Mouse (Mus musculus) limb, embryonic 11.5 days (tissue): ENCODE results near the gene Spz1. TPM values are rescaled to one million over a fixed set of nuclear protein-coding genes. Genes with fewer than 3 reads are reported as not detected.

Source experiments
- ATAC-seq: fragments of 200-750 bp; cut with Nextera tagmentation; 2 replicates; pipeline ENCODE4 v1.8.0; 2017; ENCODE audit warnings: low read depth; ENCODE audit not compliant: insufficient number of reproducible peaks, low FRiP score, low TSS enrichment
- DNase-seq: peaks from one replicate; pipeline ENCODE4 v3.0.0-alpha.2; 2015; ENCODE audit warnings: low spot score
- H3K27ac ChIP-seq: fragments of 300-500 bp; sonication (generic); replicated peaks from 2 replicates; pipeline ENCODE4 v1.5.1; 2014; ENCODE audit warnings: low read depth, mild to moderate bottlenecking, low read length
- H3K27me3 ChIP-seq: fragments of 300-500 bp; sonication (generic); 2 replicates; pipeline ENCODE4 v1.6.1; 2014; ENCODE audit warnings: mild to moderate bottlenecking, low read length, mixed read lengths; ENCODE audit not compliant: control insufficient read depth, insufficient read depth
- H3K36me3 ChIP-seq: fragments of 300-500 bp; sonication (generic); 2 replicates; pipeline ENCODE4 v1.6.1; 2014; ENCODE audit warnings: mild to moderate bottlenecking, low read length, moderate library complexity, mixed read lengths; ENCODE audit not compliant: control insufficient read depth, insufficient read depth
- H3K4me1 ChIP-seq: fragments of 300-500 bp; sonication (generic); 2 replicates; pipeline ENCODE4 v1.6.1; 2014; ENCODE audit warnings: low read length, mixed read lengths; ENCODE audit not compliant: control insufficient read depth, insufficient read depth
- H3K4me2 ChIP-seq: fragments of 300-500 bp; sonication (generic); 2 replicates; pipeline ENCODE4 v1.6.1; 2014; ENCODE audit warnings: low read depth, mild to moderate bottlenecking, moderate library complexity; ENCODE audit not compliant: severe bottlenecking
- H3K4me3 ChIP-seq: fragments of 300-500 bp; sonication (generic); 2 replicates; pipeline ENCODE4 v1.5.1; 2014; ENCODE audit warnings: low read depth, low read length
- H3K9ac ChIP-seq: fragments of 300-500 bp; sonication (generic); 2 replicates; pipeline ENCODE4 v1.6.1; 2014; ENCODE audit warnings: mild to moderate bottlenecking, low read length
- H3K9me3 ChIP-seq: fragments of 300-500 bp; sonication (generic); 2 replicates; pipeline ENCODE4 v1.6.1; 2016; ENCODE audit warnings: low read length; ENCODE audit not compliant: control insufficient read depth
- WGBS: fragments of 180-500 bp; shearing (Covaris S2); extraction: QIAGEN DNeasy Blood & Tissue Kit; methylation state at CpG from one replicate; pipeline ENCODE4 v1.1.7; 2014; 5-methylcytosine and 5-hydroxymethylcytosine counted together
- polyA plus RNA-seq: library from polyadenylated mRNA; unstranded; fragments of >200 nt; fragmentation: Nextera tagmentation; extraction: Ambion mirVana; gene quantifications from 2 replicates; pipeline ENCODE4 v1.2.1, GENCODE M21; 2014

The Spz1 gene
- polyA plus RNA-seq, 1 experiment from 2014 or later = not detected

- H3K9me3 ChIP-seq = no peaks in the 10 kb centered on the region
- no peak overlapping the region for H3K27ac ChIP-seq
- no peak overlapping the region for H3K4me2 ChIP-seq
- ATAC-seq (no peak), DNase-seq (no peak)
- no peak overlapping the region for H3K4me3 ChIP-seq
- H3K27me3 ChIP-seq = no peaks in the 10 kb centered on the region
- no peaks in the 10 kb centered on the region for H3K36me3 ChIP-seq
- no peak overlapping the region for H3K9ac ChIP-seq
- H3K4me1 ChIP-seq = 0 out of 2 replicates have a peak, but pooled peaks cover under 1% of the 10 kb centered on the region
Observed at GRCm38 (mm10) chr13:92589255-92589654, 13.3 kb upstream of the Spz1 start.

- WGBS = 54% methylated on average over 3 of the region's 3 CpGs
Observed at GRCm38 (mm10) chr13:92588704-92589103, 12.7 kb upstream of the Spz1 start.

GRCm38 (mm10) chr13:92584094-92584717, 8.2 kb upstream of the Spz1 start:
- Histone ChIP-seq H3K4me3 (no peak overlapping the region), H3K36me3 (no peaks in the 10 kb centered on the region), H3K4me2 (no peak overlapping the region), H3K9me3 (no peaks in the 10 kb centered on the region), H3K27me3 (no peaks in the 10 kb centered on the region), H3K27ac (no peak overlapping the region), H3K4me1 (no peaks in the 10 kb centered on the region), H3K9ac (no peak overlapping the region)
- ATAC-seq (no peak), DNase-seq (no peak)
- WGBS = 85% methylated on average over 8 of the region's 8 CpGs

More at GRCm38 (mm10) chr13:92588704-92589103, 12.7 kb upstream of the Spz1 start:
- Histone ChIP-seq H3K27ac (no peak overlapping the region), H3K9ac (no peak overlapping the region), H3K4me1 (no peaks in the 10 kb centered on the region), H3K9me3 (no peaks in the 10 kb centered on the region), H3K4me2 (no peak overlapping the region), H3K27me3 (no peaks in the 10 kb centered on the region), H3K4me3 (no peak overlapping the region), H3K36me3 (no peaks in the 10 kb centered on the region)
- DNase-seq = no peak
- ATAC-seq = no peak

- H3K36me3 ChIP-seq = no peaks in the 10 kb centered on the region
- H3K4me2 ChIP-seq = no peak overlapping the region
- DNase-seq (peak; percentile 81), ATAC-seq (0 out of 2 replicates have a peak, but pooled peaks have one; percentile 26)
- 39% methylated on average over 10 of the region's 10 CpGs for WGBS
- H3K27ac ChIP-seq = no peak overlapping the region
- H3K27me3 ChIP-seq = no peaks in the 10 kb centered on the region
- no peaks in the 10 kb centered on the region for H3K9me3 ChIP-seq
- no peak overlapping the region for H3K4me3 ChIP-seq
- no peaks in the 10 kb centered on the region for H3K4me1 ChIP-seq
- H3K9ac ChIP-seq = no peak overlapping the region
Observed at GRCm38 (mm10) chr13:92580220-92581043, 4.5 kb upstream of the Spz1 start.

GRCm38 (mm10) chr13:92578210-92578609, 2.2 kb upstream of the Spz1 start:
- ATAC-seq = no peak
- WGBS = 77% methylated on average over 4 of the region's 4 CpGs

GRCm38 (mm10) chr13:92576688-92577087, 716 bp upstream of the Spz1 start:
- DNase-seq = no peak
- ATAC-seq = no peak
- Histone ChIP-seq H3K4me1 (no peaks in the 10 kb centered on the region), H3K27me3 (no peaks in the 10 kb centered on the region), H3K9me3 (no peaks in the 10 kb centered on the region), H3K36me3 (no peaks in the 10 kb centered on the region), H3K27ac (no peak overlapping the region), H3K4me3 (no peak overlapping the region), H3K9ac (no peak overlapping the region), H3K4me2 (no peak overlapping the region)
- 89% methylated on average over 6 of the region's 6 CpGs for WGBS

More at GRCm38 (mm10) chr13:92578210-92578609, 2.2 kb upstream of the Spz1 start:
- no peak overlapping the region for H3K27ac ChIP-seq
- H3K36me3 ChIP-seq = no peaks in the 10 kb centered on the region
- no peak for DNase-seq
- H3K27me3 ChIP-seq = no peaks in the 10 kb centered on the region
- H3K9ac ChIP-seq = no peak overlapping the region
- no peak overlapping the region for H3K4me2 ChIP-seq
- H3K4me3 ChIP-seq = no peak overlapping the region
- no peaks in the 10 kb centered on the region for H3K4me1 ChIP-seq
- no peaks in the 10 kb centered on the region for H3K9me3 ChIP-seq

GRCm38 (mm10) chr13:92559429-92559828, 16.5 kb downstream of the Spz1 start:
- H3K4me1 ChIP-seq = no peaks in the 10 kb centered on the region
- H3K27ac ChIP-seq = no peak overlapping the region
- no peak overlapping the region for H3K9ac ChIP-seq
- H3K9me3 ChIP-seq = no peaks in the 10 kb centered on the region
- no peak overlapping the region for H3K4me3 ChIP-seq
- no peaks in the 10 kb centered on the region for H3K36me3 ChIP-seq
- no peaks in the 10 kb centered on the region for H3K27me3 ChIP-seq
- no peak for ATAC-seq
- WGBS = 77% methylated on average over 5 of the region's 5 CpGs
- no peak for DNase-seq
- H3K4me2 ChIP-seq = no peak overlapping the region

- ATAC-seq (no peak), DNase-seq (no peak)
- H3K4me3 ChIP-seq = no peak overlapping the region
- no peaks in the 10 kb centered on the region for H3K36me3 ChIP-seq
- no peaks in the 10 kb centered on the region for H3K27me3 ChIP-seq
- no peak overlapping the region for H3K4me2 ChIP-seq
- no peak overlapping the region for H3K9ac ChIP-seq
- 44% methylated on average over 2 of the region's 2 CpGs for WGBS
- no peaks in the 10 kb centered on the region for H3K4me1 ChIP-seq
- H3K27ac ChIP-seq = no peak overlapping the region
- no peaks in the 10 kb centered on the region for H3K9me3 ChIP-seq
Observed at GRCm38 (mm10) chr13:92557229-92557628, 18.7 kb downstream of the Spz1 start.
